Mouse (Mus musculus) ES-Bruce4 (cell line): Measurements from ENCODE around the gene Fryl.

Source experiments
- CTCF ChIP-seq: IDR thresholded peaks from one replicate; pipeline ENCODE4 v1.8.1; 2011; ENCODE audit warnings: low read depth, low read length
- EP300 ChIP-seq: IDR thresholded peaks from 2 replicates; pipeline ENCODE4 v1.6.1; 2011; ENCODE audit warnings: low read depth, low read length; ENCODE audit not compliant: insufficient read depth
- POLR2A ChIP-seq: IDR thresholded peaks from one replicate; pipeline ENCODE4 v1.8.1; 2011; ENCODE audit warnings: low read length; ENCODE audit not compliant: insufficient read depth

- TF ChIP-seq CTCF (no peak), POLR2A (no peak), EP300 (no peak)
Observed at GRCm38 (mm10) chr5:73157502-73157901, 98.9 kb downstream of the Fryl start.
